Mouse (Mus musculus): Measurements from ENCODE around the gene Lypd9. TPM values are rescaled to one million over a fixed set of nuclear protein-coding genes. Genes with fewer than 3 reads are reported as not detected.

Gene Lypd9
- polyA plus RNA-seq, 1 experiment = not detected

GRCm38 (mm10) chr11:58399985-58400645, 52.6 kb downstream of the Lypd9 start:
- 65% methylated on average over 6 of the region's 6 CpGs for WGBS

More at GRCm38 (mm10) chr11:58399985-58400645, 52.6 kb downstream of the Lypd9 start:
- no peaks in the 10 kb centered on the region for H3K27me3 ChIP-seq (ENCODE audit: control insufficient read depth, insufficient read depth, low read length)
- no peaks in the 10 kb centered on the region for H3K4me1 ChIP-seq (replicated peaks; ENCODE audit: control insufficient read depth, insufficient read depth, low read length)
- H3K36me3 ChIP-seq (ENCODE audit: control insufficient read depth, insufficient read depth, low read length) = no peaks in the 10 kb centered on the region
- H3K27ac ChIP-seq (ENCODE audit: control insufficient read depth, insufficient read depth, low read length) = no peak overlapping the region
- TF ChIP-seq CTCF (IDR thresholded peaks at IDR 0.05; ENCODE audit: borderline replicate concordance, control insufficient read depth, extremely low read depth, insufficient read depth, low read length, poor library complexity) (no peak), POLR2A (IDR thresholded peaks at IDR 0.05; ENCODE audit: control insufficient read depth, extremely low read depth, insufficient read depth, low read length, poor library complexity) (no peak)
- no peak for DNase-seq
- no peak overlapping the region for H3K4me3 ChIP-seq (ENCODE audit: control insufficient read depth, insufficient read depth, low read length)

Other genes starting within 250 kb of the Lypd9 start
- 0.07 and 0.29 TPM in 2 replicates for gene 4930438A08Rik, start 178.1 kb downstream of the Lypd9 start, polyA plus RNA-seq (2012; rRNA removed)
- gene Zfp692, start 145.9 kb downstream of the Lypd9 start, polyA plus RNA-seq (2012; rRNA removed) = 42.1 and 49.7 TPM in 2 replicates
- gene Zfp672, start 122.6 kb downstream of the Lypd9 start, polyA plus RNA-seq (2012; rRNA removed) = 54.1 and 54.5 TPM in 2 replicates
- gene Sh3bp5l, start 122.2 kb downstream of the Lypd9 start, polyA plus RNA-seq (2012; rRNA removed) = 41.3 and 43.3 TPM in 2 replicates
- 26.2 and 31.5 TPM in 2 replicates for gene Lypd8, start 73.9 kb downstream of the Lypd9 start, polyA plus RNA-seq (2012; rRNA removed)
- gene 1810065E05Rik, start 31.8 kb downstream of the Lypd9 start, polyA plus RNA-seq (2012; rRNA removed) = 0.77 and 0.92 TPM in 2 replicates
- 0.36 and 0.42 TPM in 2 replicates for gene Gm12253, start 20.4 kb downstream of the Lypd9 start, polyA plus RNA-seq (2012; rRNA removed)
- gene Olfr30, start 9.3 kb upstream of the Lypd9 start, polyA plus RNA-seq (2012; rRNA removed) = 0.05 TPM in 1 of 2 replicates, not detected in the other
- gene Olfr332, start 39.6 kb upstream of the Lypd9 start, polyA plus RNA-seq (2012; rRNA removed) = 0.03 TPM in 1 of 2 replicates, not detected in the other
- not detected in 2 replicates for gene Olfr331, start 49.6 kb upstream of the Lypd9 start, polyA plus RNA-seq (2012; rRNA removed)
- 0.29 and 0.50 TPM in 2 replicates for gene Olfr330, start 81.9 kb upstream of the Lypd9 start, polyA plus RNA-seq (2012; rRNA removed)
- 0.11 and 0.51 TPM in 2 replicates for gene Olfr329-ps, start 93.5 kb upstream of the Lypd9 start, polyA plus RNA-seq (2012; rRNA removed)
- gene Olfr328, start 102.7 kb upstream of the Lypd9 start, polyA plus RNA-seq (2012; rRNA removed) = 0.10 TPM in 1 of 2 replicates, not detected in the other
- 0.27 and 0.69 TPM in 2 replicates for gene Olfr224, start 117.6 kb upstream of the Lypd9 start, polyA plus RNA-seq (2012; rRNA removed)
- gene Olfr325, start 124.8 kb upstream of the Lypd9 start, polyA plus RNA-seq (2012; rRNA removed) = 0.32 TPM in 1 of 2 replicates, not detected in the other
- not detected in 2 replicates for gene Olfr324, start 142.2 kb upstream of the Lypd9 start, polyA plus RNA-seq (2012; rRNA removed)
- gene 2210407C18Rik, start 163.2 kb upstream of the Lypd9 start, polyA plus RNA-seq (2012; rRNA removed) = 3.7 and 5.3 TPM in 2 replicates
- gene Olfr323, start 177.6 kb upstream of the Lypd9 start, polyA plus RNA-seq (2012; rRNA removed) = 0.58 TPM in 1 of 2 replicates, not detected in the other
- gene Trim58, start 187.5 kb upstream of the Lypd9 start, polyA plus RNA-seq (2012; rRNA removed) = 0.59 and 0.75 TPM in 2 replicates
- gene Olfr322, start 205.9 kb upstream of the Lypd9 start, polyA plus RNA-seq (2012; rRNA removed) = 0.07 TPM in 1 of 2 replicates, not detected in the other
- gene Olfr320, start 228.2 kb upstream of the Lypd9 start, polyA plus RNA-seq (2012; rRNA removed) = not detected in 2 replicates
- not detected in 2 replicates for gene Olfr319, start 246.2 kb upstream of the Lypd9 start, polyA plus RNA-seq (2012; rRNA removed)

Data from thymus, adult 2 months (tissue).